Mouse (Mus musculus) limb, embryonic 12.5 days (tissue): ENCODE data around the gene Rwdd2a. TPM values are rescaled to one million over a fixed set of nuclear protein-coding genes. Genes with fewer than 3 reads are reported as not detected.

Experiments used
- ATAC-seq: fragments of 200-750 bp; cut with Nextera tagmentation; 2 replicates; pipeline ENCODE4 v1.8.0; 2017; ENCODE audit warnings: low read depth, moderate TSS enrichment; ENCODE audit not compliant: insufficient number of reproducible peaks, insufficient read depth, low FRiP score, low TSS enrichment
- H3K27ac ChIP-seq: fragments of 300-500 bp; sonication (generic); 2 replicates; pipeline ENCODE4 v1.5.1; 2016; ENCODE audit warnings: mild to moderate bottlenecking, moderate library complexity
- H3K27me3 ChIP-seq: fragments of 300-500 bp; sonication (generic); 2 replicates; pipeline ENCODE4 v1.6.1; 2016; ENCODE audit warnings: mild to moderate bottlenecking, moderate library complexity
- H3K36me3 ChIP-seq: fragments of 300-500 bp; sonication (generic); 2 replicates; pipeline ENCODE4 v1.6.1; 2016; ENCODE audit warnings: mild to moderate bottlenecking, moderate library complexity
- H3K4me1 ChIP-seq: fragments of 300-500 bp; sonication (generic); replicated peaks from 2 replicates; pipeline ENCODE4 v1.6.1; 2016
- H3K4me2 ChIP-seq: fragments of 300-500 bp; sonication (generic); 2 replicates; pipeline ENCODE4 v1.6.1; 2016; ENCODE audit warnings: mild to moderate bottlenecking, moderate library complexity
- H3K4me3 ChIP-seq: fragments of 300-500 bp; sonication (generic); replicated peaks from 2 replicates; pipeline ENCODE4 v1.5.1; 2016; ENCODE audit warnings: mild to moderate bottlenecking
- H3K9ac ChIP-seq: fragments of 300-500 bp; sonication (generic); replicated peaks from 2 replicates; pipeline ENCODE4 v1.6.1; 2016; ENCODE audit warnings: mild to moderate bottlenecking, moderate library complexity
- H3K9me3 ChIP-seq: fragments of 300-500 bp; sonication (generic); 2 replicates; pipeline ENCODE4 v1.6.1; 2016; ENCODE audit warnings: mild to moderate bottlenecking, moderate library complexity
- WGBS: fragments of 180-500 bp; shearing (Covaris S2); methylation state at CpG from one replicate; pipeline ENCODE4 v1.1.7; 2016; 5-methylcytosine and 5-hydroxymethylcytosine counted together
- polyA plus RNA-seq: library from polyadenylated mRNA; unstranded; fragments of >200 nt; fragmentation: Nextera tagmentation; extraction: Ambion mirVana; gene quantifications from 2 replicates; pipeline ENCODE4 v1.2.1, GENCODE M21; 2016

The Rwdd2a gene
- polyA plus RNA-seq, 1 experiment from 2014 or later = 1.9 TPM

DNA sequence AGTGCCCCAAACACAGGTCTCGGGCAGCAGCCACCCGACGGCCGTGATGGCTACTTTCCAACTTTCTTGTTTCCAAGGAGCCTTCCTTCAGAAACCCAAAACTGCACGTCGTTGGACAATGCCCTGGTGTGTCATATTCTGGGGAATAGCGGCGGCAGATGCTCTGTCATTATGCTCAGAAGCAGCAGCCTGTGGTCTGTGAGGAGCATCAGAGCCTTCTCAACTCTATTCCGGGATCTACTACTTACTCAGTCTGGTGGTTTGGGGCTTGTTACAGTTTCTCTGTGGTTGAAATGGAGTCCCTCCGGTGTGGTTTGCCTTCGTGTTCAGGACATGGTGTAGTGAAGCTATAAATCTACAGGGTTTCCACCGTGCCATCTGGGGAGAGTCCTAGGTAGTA, 52.2 kb downstream of the Rwdd2a start:
- Histone ChIP-seq H3K4me2 (no peak overlapping the region), H3K4me1 (no peaks in the 10 kb centered on the region), H3K27me3 (no peaks in the 10 kb centered on the region), H3K9ac (no peak overlapping the region), H3K9me3 (no peaks in the 10 kb centered on the region), H3K36me3 (no peaks in the 10 kb centered on the region), H3K27ac (no peak overlapping the region), H3K4me3 (no peak overlapping the region)
- ATAC-seq = no peak
- WGBS = 88% methylated on average over 12 of the region's 12 CpGs

Other genes with a start within 250 kb of the Rwdd2a start
- gene Ube2cbp, start 107.0 kb upstream of the Rwdd2a start, polyA plus RNA-seq = 6.2 and 7.4 TPM in 2 replicates
- gene Dop1a, start 104.8 kb upstream of the Rwdd2a start, polyA plus RNA-seq = 16.6 and 17.2 TPM in 2 replicates
- gene Pgm3, start 149 bp upstream of the Rwdd2a start, polyA plus RNA-seq = 34.7 and 35.2 TPM in 2 replicates
- gene Me1, start 124.0 kb downstream of the Rwdd2a start, polyA plus RNA-seq = 16.8 TPM in 2 replicates
- 14.6 and 16.5 TPM in 2 replicates for gene Prss35, start 171.7 kb downstream of the Rwdd2a start, polyA plus RNA-seq